20 mouse cellular contexts compared by ENCODE assay signal in genomic region chr4:74201281-74201811, GRCm38 (mm10). TPM values are rescaled to one million over a fixed set of nuclear protein-coding genes. Genes with fewer than 3 reads are reported as not detected.
DNase-seq lines count a peak whose midpoint lies in the region; ATAC-seq and TF ChIP-seq lines count a peak whose summit lies in the region.
"Had no signal": no experiment of that assay in that cellular context is flagged by ENCODE, and none has a peak within 500 bp of the region (broad histone marks: within the 10 kb centered on the region; RNA-seq: fewer than 3 reads in every experiment).

No protein-coding gene starts in this region.

- H3K4me1 ChIP-seq in liver, adult 2 months (ENCODE audit: control insufficient read depth, insufficient read depth, low read length), result peaks cover 5% of the 10 kb centered on the region; the same call in 1 of the 2 replicates
- H3K4me1 ChIP-seq in lung, adult 2 months (ENCODE audit: control insufficient read depth, insufficient read depth, low read length), result no peaks in the 10 kb centered on the region
- H3K4me1 ChIP-seq: embryonic facial prominence, embryonic 13.5 days; embryonic facial prominence, embryonic 15.5 days; forebrain, embryonic 13.5 days had no signal

- no peaks in the 10 kb centered on the region for H3K36me3 ChIP-seq in liver, adult 2 months (ENCODE audit: control insufficient read depth, insufficient read depth, low read length)
- H3K36me3 ChIP-seq: embryonic facial prominence, embryonic 13.5 days; embryonic facial prominence, embryonic 15.5 days had no signal

- ATAC-seq in granulocyte monocyte progenitor cell, adult 5-6 weeks (replicated peaks; ENCODE audit: poor library complexity, severe bottlenecking), result peak; percentile 53
- ATAC-seq: forebrain, embryonic 13.5 days; forebrain, embryonic 16.5 days had no signal

- DNase-seq in liver, adult 2 months (ENCODE audit: extremely low read depth, low read depth, low spot score), result peak; percentile 92
- DNase-seq in liver, result no peak
- peak; percentile 82 for DNase-seq in fat pad, adult 2 months (ENCODE audit: extremely low read depth, low read depth, low spot score)
- no peak for DNase-seq in lung, adult 2 months
- DNase-seq in right cerebral cortex, postnatal 14 days, result no peak
- DNase-seq: adrenal gland, adult 8-10 months; adrenal gland, postnatal 14 days; adrenal gland, postnatal 36 days; cerebellum, adult 11-12 months; cerebellum, adult 2 months; cerebellum, adult 9-10 months; cerebellum, postnatal 14 days; cerebellum, postnatal 36 days; embryo, embryonic 11 days had no signal

- no peaks in the 10 kb centered on the region for H3K27me3 ChIP-seq in liver, adult 2 months (ENCODE audit: control insufficient read depth, insufficient read depth, low read length)
- H3K27me3 ChIP-seq: embryonic facial prominence, embryonic 13.5 days; embryonic facial prominence, embryonic 15.5 days; forebrain, embryonic 13.5 days had no signal

- no peak for TF ChIP-seq CTCF in liver, adult 2 months (IDR thresholded peaks at IDR 0.05; ENCODE audit: low read depth, low read length)
- no peak for TF ChIP-seq CTCF in lung, adult 2 months (IDR thresholded peaks at IDR 0.05; ENCODE audit: insufficient read depth, low read length)

- no peak overlapping the region for H3K27ac ChIP-seq in liver, adult 2 months (replicated peaks; ENCODE audit: insufficient read depth, low read depth, low read length)
- H3K27ac ChIP-seq: embryonic facial prominence, embryonic 13.5 days; embryonic facial prominence, embryonic 15.5 days; forebrain, embryonic 13.5 days had no signal

- TF ChIP-seq POLR2A in liver, adult 2 months (IDR thresholded peaks at IDR 0.05; ENCODE audit: extremely low read depth, insufficient read depth, low read length), result no peak
- TF ChIP-seq POLR2A in lung, adult 2 months (IDR thresholded peaks at IDR 0.05; ENCODE audit: borderline replicate concordance, extremely low read depth, low read depth, low read length), result no peak

- H3K9ac ChIP-seq in liver, adult 2 months (ENCODE audit: low read depth, low read length), result no peak overlapping the region
- H3K9ac ChIP-seq: embryonic facial prominence, embryonic 13.5 days; embryonic facial prominence, embryonic 15.5 days; forebrain, embryonic 13.5 days had no signal

- no peaks in the 10 kb centered on the region for H3K79me2 ChIP-seq in liver, adult 2 months (ENCODE audit: control insufficient read depth, insufficient read depth, low read length)

- H3K4me3 ChIP-seq in liver, adult 2 months (ENCODE audit: insufficient read depth, low read depth, low read length), result no peak overlapping the region
- H3K4me3 ChIP-seq in lung, adult 2 months (replicated peaks; ENCODE audit: extremely low read depth, low read depth, low read length), result no peak overlapping the region
- H3K4me3 ChIP-seq: embryonic facial prominence, embryonic 13.5 days; embryonic facial prominence, embryonic 15.5 days; erythroblast, embryonic 14.5 days; forebrain, embryonic 13.5 days had no signal

RNA-seq across cellular contexts. Expression of gene Kdm4c, which starts 41.0 kb away (rescaled TPM):
- 7.7 and 8.7 TPM in 2 replicates for total RNA-seq in liver, adult 2 months (2014; rRNA removed)
- 0.65 and 0.81 TPM in 2 replicates for polyA plus RNA-seq in liver, adult 2 months (2012; rRNA removed)
- 15.6 and 17.1 TPM in 2 replicates for total RNA-seq in granulocyte monocyte progenitor cell, adult 5-6 weeks (2014; fragmentation: Nextera tagmentation)
- total RNA-seq in granulocyte monocyte progenitor cell, adult 5-6 weeks (2017), result 17.7 and 20.9 TPM in 2 replicates
- 2.0 and 3.2 TPM in 2 replicates for polyA plus RNA-seq in lung, adult 2 months (2012; rRNA removed)

Comparison
In these comparisons a context has a peak if more than half of its experiments do, and no peak if none do; other contexts are left out.
1. DNase-seq: peak in liver, adult 2 months (single experiment) and fat pad, adult 2 months (single experiment); none in liver (single experiment), lung, adult 2 months (single experiment) and right cerebral cortex, postnatal 14 days (single experiment).